Mouse (Mus musculus): ENCODE measurements around the gene Pde5a.

Gene Pde5a

DNA sequence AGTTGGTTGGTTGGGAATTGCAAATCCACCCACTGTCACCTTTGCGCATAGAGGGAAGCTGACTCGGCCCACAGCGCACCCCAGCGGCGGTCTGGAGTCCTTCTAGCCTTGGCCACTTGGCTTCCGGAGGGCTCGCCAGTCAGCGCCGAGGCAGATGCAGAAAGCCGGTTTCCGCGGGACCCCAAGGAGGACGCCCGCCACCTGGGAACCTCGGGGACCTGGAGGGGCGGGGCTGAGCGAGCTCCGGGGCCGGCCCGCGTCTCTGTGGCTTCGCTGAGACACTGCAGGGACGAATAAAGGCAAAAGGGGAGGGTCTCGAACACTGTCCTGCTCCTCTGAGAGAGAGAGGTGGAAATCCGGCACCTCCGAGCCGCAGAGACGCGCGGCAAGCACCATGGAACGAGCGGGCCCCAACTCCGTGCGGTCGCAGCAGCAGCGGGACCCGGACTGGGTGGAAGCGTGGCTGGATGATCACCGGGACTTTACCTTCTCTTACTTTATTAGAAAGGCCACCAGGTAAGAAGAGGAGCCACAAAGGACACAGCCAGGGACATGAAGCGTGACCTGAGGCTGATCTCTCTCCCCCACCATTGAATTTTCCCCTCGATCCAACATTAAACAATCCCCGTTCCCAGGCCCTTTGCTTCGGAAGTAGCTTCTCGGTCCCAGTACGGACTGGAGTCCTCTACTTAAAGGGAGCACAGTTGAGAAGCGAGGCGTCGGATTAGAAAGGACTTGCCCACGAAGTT, at the start of gene Pde5a:
Gene Pde5a, plus strand, starts transcription at position 96 of the 749 bp plus-strand sequence.
- peak; percentile 96 for DNase-seq

DNA sequence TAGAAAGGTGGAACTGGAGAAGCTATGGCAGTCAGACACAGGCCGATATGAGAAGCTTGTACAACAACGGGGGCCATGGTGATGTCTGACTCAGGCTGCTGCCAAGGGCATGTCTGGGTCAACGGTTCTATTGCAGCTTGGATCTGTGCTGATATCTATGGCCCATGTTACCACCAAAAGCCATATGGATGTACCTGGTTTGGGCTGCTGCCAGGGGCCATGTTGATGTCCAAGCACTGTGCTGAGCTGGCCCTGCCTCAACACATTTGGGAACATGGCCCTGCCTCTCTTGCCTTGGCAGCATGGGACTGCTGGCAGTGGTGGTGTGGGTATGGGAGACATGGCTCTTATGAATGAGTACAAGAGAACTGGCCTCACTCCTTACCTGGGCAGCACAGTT, 47.9 kb upstream of the Pde5a start:
- no peak for DNase-seq

GRCm38 (mm10) chr3:122682352-122682751, 46.4 kb upstream of the Pde5a start:
- DNase-seq, result no peak

GRCm38 (mm10) chr3:122684832-122685231, 43.9 kb upstream of the Pde5a start:
- DNase-seq, result peak; percentile 80

- DNase-seq, result no peak
Observed at GRCm38 (mm10) chr3:122693039-122693438, 35.7 kb upstream of the Pde5a start.

GRCm38 (mm10) chr3:122695870-122696269, 32.9 kb upstream of the Pde5a start:
- no peak for DNase-seq

DNA sequence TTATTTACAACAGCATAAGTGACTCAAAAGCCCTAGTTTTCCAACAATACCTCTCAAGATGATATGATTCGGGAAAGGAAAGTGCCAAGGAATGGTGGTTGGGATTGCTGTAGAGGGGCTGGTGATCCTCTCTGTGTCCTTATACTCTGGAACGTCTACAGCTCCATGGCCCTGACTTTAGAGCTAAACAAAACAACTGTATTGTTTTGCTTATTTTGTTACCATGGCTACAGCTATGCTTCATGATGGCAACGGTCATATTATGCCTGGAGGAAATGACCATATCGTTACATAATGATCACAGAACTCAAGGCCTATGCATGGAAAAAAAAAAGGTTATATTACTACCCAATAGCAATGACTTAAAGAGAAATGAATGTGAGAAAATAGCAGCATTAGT, 32.1 kb upstream of the Pde5a start:
- no peak for DNase-seq

DNA sequence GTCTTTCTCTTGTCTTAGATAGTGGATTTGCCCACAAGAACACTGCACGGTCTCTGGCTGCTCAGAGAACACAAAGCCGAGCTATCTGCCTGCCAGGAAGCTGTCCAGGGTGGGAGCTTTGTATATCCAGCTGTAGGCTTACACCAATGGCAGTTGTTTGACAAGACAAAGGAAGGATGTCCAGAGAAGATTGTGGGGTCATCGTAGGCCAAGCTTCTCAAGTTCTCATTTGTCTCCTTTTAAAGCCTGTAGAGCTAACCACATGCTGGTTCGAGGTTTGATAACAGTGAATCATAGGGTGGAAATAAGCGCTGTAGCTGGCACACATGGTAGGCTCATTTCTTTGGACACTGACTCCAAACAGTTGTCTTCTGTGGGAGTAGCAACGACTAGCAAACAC, 24.5 kb upstream of the Pde5a start:
- no peak for DNase-seq

DNA sequence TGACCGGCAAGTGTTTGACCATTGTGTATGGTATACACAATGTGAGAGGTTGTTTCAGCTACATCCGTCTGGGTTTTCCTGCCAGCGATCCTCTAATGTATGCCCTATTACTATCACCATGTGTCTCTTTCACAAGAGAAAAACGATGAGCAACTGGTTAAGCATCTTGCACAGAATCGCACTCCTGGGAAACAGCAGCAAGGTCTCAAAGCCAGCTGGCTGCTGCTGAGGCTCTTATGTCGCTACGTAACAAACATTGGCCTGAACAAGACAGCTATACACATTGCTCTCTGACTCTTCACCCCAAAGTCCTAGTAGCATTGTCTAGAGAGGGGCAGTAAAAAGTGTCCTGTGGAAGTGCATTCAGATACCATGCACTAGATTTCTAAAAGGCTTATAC, 23.5 kb upstream of the Pde5a start:
- no peak for DNase-seq

- no peak for DNase-seq
Observed at GRCm38 (mm10) chr3:122708485-122708884, 20.3 kb upstream of the Pde5a start.

DNA sequence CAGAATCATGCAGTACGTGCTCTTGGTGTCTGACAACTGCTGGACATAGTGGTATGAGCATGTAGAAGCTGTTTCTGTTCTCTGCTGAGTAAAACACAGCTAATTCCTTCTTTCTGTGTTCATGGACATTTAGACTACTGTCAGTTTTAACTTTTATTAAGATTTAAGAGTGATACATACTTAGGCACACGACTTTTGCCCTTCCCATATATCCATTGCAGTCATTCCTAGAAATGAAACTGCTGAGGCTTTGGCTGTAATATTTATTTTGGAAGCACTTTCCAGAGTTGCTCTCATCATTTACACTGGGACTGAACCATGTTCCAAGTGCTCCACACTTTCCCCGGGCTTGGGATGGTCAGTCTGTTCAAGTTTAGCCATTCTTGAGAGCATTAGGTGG, 18.6 kb upstream of the Pde5a start:
- no peak for DNase-seq

DNA sequence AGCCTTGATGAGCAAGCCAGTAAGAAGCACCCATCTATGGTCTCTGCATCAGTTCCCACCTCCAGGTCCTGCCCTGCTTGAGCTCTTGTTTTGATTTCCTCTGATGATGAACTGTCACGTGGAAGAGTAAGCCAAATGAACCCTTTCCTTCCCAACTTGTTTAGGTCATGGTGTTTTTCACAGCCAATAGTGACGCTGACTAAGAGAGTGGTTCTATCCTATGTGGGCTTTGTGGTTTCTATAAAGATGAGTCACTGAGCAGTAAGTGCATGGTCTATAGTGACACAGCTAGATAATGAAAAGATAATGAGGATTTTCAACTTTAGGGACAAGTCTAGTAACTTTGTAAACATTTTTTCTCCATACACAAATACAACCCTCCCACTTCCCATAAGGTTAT, 10.1 kb upstream of the Pde5a start:
- no peak for DNase-seq

DNA sequence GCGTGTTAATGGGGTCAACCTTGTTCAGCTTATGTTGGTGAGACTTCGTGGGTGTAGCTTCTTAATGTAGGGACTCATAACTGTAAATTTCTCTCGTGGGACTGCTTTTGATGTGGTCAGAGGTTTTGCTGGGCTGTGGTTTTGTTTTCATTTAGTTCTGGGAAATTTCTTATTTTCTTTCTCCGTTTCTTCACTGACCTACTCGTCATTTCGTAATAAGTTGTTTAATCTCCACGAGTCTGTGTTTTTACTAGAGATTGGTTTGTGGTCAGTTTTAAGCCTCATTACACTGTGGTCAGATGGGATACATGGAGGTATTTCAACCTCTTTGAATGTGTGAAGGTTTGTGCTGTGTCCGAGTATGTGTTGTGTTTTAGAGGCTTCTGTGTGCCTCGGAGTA, 7.2 kb upstream of the Pde5a start:
- DNase-seq, result no peak

- DNase-seq, result peak; percentile 97
Observed at GRCm38 (mm10) chr3:122729601-122729959, 833 bp downstream of the Pde5a start.

GRCm38 (mm10) chr3:122729960-122730740, 1.4 kb downstream of the Pde5a start:
- DNase-seq, result peak; percentile 98

- DNase-seq, result no peak
Observed at GRCm38 (mm10) chr3:122730741-122731235, 2.0 kb downstream of the Pde5a start.

DNA sequence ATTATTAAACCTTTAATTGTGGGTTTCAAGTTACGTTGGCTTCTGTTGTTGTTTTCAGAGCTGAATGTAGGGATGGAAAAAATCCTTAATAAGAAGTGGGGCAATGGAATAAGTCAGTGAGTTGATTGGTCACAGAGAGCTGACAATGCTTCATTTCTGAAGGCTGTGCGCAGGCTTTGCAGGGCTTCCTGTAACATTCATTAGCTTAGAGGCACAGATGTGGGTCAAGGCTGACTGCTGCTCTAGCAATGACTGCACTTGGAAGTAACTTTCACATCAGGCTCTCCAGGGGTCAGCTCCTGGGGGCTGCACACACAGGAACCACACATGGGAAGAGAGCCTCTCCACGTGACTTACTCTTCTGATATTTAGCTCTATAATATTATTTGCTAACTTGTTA, 5.1 kb downstream of the Pde5a start:
- DNase-seq, result no peak

GRCm38 (mm10) chr3:122734329-122734728, 5.6 kb downstream of the Pde5a start:
- no peak for DNase-seq

DNA sequence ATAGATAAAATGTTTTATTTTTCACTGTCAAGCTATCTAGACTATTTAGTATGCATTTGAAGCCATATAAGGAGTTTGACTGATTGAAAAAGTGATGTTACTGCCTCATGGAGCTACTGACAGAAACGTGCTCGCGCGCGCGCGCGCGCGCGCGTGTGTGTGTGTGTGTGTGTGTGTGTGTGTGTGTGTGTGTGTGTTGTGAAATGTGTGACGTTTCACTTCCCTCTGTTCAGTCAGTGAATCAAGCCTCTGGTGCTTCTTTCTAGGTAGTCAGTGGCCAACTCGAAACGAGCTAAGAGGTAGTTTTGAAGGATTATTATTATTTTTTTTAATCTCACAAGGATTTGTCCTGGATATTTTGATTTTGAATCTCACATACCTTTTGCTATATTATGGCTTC, 10.7 kb downstream of the Pde5a start:
- no peak for DNase-seq

DNA sequence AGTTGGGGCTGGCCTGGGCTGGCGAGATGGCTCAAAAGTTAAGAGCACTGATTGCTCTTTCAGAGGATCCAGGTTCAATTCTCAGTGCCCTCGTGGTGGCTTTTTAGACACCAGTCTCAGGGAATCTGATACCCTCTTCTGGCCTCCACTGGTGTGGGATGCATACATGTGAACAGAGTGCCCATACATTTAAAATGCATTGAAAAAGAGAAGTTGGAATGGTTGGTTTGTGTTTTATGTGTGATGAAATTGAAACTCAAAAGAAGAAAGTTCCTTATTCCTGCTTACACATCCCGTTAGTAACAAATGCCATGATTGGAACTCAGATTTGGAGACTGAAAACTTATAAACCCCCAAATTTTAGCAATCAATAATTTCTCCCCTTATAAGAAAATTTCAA, 15.5 kb downstream of the Pde5a start:
- DNase-seq, result no peak

- peak; percentile 68 for DNase-seq
Observed at GRCm38 (mm10) chr3:122747921-122748700, 19.4 kb downstream of the Pde5a start.

- DNase-seq, result no peak
Observed at GRCm38 (mm10) chr3:122763240-122763761, 34.6 kb downstream of the Pde5a start.

GRCm38 (mm10) chr3:122763768-122764167, 35.0 kb downstream of the Pde5a start:
- no peak for DNase-seq
